Mouse (Mus musculus) E14TG2a.4 (cell line): Measurements from ENCODE around the gene Ccdc157.
"Not testable (repeated sequence)": the region's sequence is repeated elsewhere in the genome, so short reads cannot be mapped to it uniquely, and the experiment has no call there.

Experiments
- CTCF ChIP-seq: conservative IDR thresholded peaks from 2 replicates; pipeline ENCODE4 v1.5.1; 2014; ENCODE audit warnings: low read length
- NANOG ChIP-seq: IDR thresholded peaks from 2 replicates; pipeline ENCODE4 v1.6.1; 2014; ENCODE audit warnings: borderline replicate concordance, low read length, mixed read lengths
- POU5F1 ChIP-seq: IDR thresholded peaks from 2 replicates; pipeline ENCODE4 v1.6.1; 2014; ENCODE audit warnings: low read length, borderline replicate concordance

- not testable (repeated sequence) for TF ChIP-seq CTCF, POU5F1, NANOG
These were observed 31.6 kb downstream of the Ccdc157 start for GRCm38 (mm10) chr11:4128461-4128860.
